ENCODE assay signal across 13 mouse cellular contexts in genomic region chr10:24645169-24645568, GRCm38 (mm10). TPM values are rescaled to one million over a fixed set of nuclear protein-coding genes. Genes with fewer than 3 reads are reported as not detected.
"Had no signal": no experiment of that assay in that cellular context is flagged by ENCODE, and none has a peak within 500 bp of the region (broad histone marks: within the 10 kb centered on the region; RNA-seq: fewer than 3 reads in every experiment).

No protein-coding gene starts in this region.

- H3K27me3 ChIP-seq: limb, embryonic 13.5 days; lung, embryonic 15.5 days; midbrain, embryonic 13.5 days; stomach, embryonic 15.5 days had no signal

- H3K36me3 ChIP-seq: limb, embryonic 13.5 days; lung, embryonic 15.5 days; midbrain, embryonic 13.5 days; stomach, embryonic 15.5 days had no signal

- H3K4me2 ChIP-seq: limb, embryonic 13.5 days; lung, embryonic 15.5 days; midbrain, embryonic 13.5 days; stomach, embryonic 15.5 days had no signal

- H3K9ac ChIP-seq: limb, embryonic 13.5 days; liver, embryonic 14.5 days; lung, embryonic 15.5 days; midbrain, embryonic 13.5 days; stomach, embryonic 15.5 days had no signal

- H3K4me1 ChIP-seq: midbrain, embryonic 13.5 days; stomach, embryonic 15.5 days had no signal

- H3K4me3 ChIP-seq: layer of hippocampus, adult 2 months; limb, embryonic 13.5 days; lung, embryonic 15.5 days; midbrain, embryonic 13.5 days; stomach, embryonic 15.5 days had no signal

- H3K27ac ChIP-seq: kidney, postnatal 0 days; layer of hippocampus, adult 2 months; limb, embryonic 13.5 days; liver, embryonic 14.5 days; lung, embryonic 15.5 days; midbrain, embryonic 13.5 days; stomach, embryonic 15.5 days had no signal

- H3K9me3 ChIP-seq: limb, embryonic 13.5 days; lung, embryonic 15.5 days; midbrain, embryonic 13.5 days; stomach, embryonic 15.5 days had no signal

- DNase-seq: kidney, adult 9 months; kidney, postnatal 4 days; left cerebral cortex, postnatal 4 days; right cerebral cortex, postnatal 14 days; thymus, postnatal 36 days had no signal

- ATAC-seq: midbrain, embryonic 13.5 days had no signal

RNA-seq across cellular contexts. Expression of gene Ccn2, which starts 49.9 kb away (rescaled TPM):
- total RNA-seq: megakaryocyte progenitor cell, adult 5-6 weeks had no signal
